Comparison of ENCODE assay signal across 10 mouse cellular contexts in the genomic region with DNA sequence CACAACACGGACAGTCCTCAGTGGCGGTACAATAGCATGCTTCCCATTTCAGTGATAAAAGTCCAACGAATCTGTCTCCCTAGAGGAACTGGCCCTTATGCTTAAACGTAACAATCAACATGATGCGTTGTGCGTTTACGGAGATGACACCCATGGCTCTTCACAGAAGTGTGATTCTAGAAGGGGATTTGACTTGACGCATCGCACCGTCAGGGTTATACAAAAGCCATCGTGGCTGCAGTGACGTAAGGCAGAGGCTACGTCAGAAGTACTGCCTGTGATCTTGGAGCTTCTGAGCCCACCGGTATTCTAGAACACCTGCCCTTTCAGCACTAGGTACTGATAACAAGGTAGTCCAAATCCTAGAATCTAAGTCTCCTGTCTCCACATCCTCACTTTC. TPM values are rescaled to one million over a fixed set of nuclear protein-coding genes. Genes with fewer than 3 reads are reported as not detected.
A peak's percentile ranks its signal among the peaks of the same experiment; 100 is the strongest.
DNase-seq lines count a peak whose midpoint lies in the region; ATAC-seq lines count a peak whose summit lies in the region.
"Had no signal": no experiment of that assay in that cellular context is flagged by ENCODE, and none has a peak within 500 bp of the region (broad histone marks: within the 10 kb centered on the region; RNA-seq: fewer than 3 reads in every experiment).

No protein-coding gene starts in this region.

- H3K27me3 ChIP-seq in forebrain, embryonic 15.5 days = no peaks in the 10 kb centered on the region
- H3K27me3 ChIP-seq in forebrain, embryonic 11.5 days (ENCODE audit: control insufficient read depth, insufficient read depth, low read length) = no peaks in the 10 kb centered on the region
- H3K27me3 ChIP-seq in lung, embryonic 15.5 days = no peaks in the 10 kb centered on the region

- H3K9me3 ChIP-seq in forebrain, embryonic 15.5 days = no peaks in the 10 kb centered on the region
- H3K9me3 ChIP-seq in forebrain, embryonic 11.5 days (ENCODE audit: control insufficient read depth, low read length) = no peaks in the 10 kb centered on the region
- no peaks in the 10 kb centered on the region for H3K9me3 ChIP-seq in lung, embryonic 15.5 days
- H3K9me3 ChIP-seq: forebrain, embryonic 10.5 days had no signal

- no peak overlapping the region for H3K27ac ChIP-seq in forebrain, embryonic 15.5 days (replicated peaks)
- H3K27ac ChIP-seq in forebrain, embryonic 11.5 days (ENCODE audit: low read depth, low read length) = no peak overlapping the region
- H3K27ac ChIP-seq in lung, embryonic 15.5 days = no peak overlapping the region
- H3K27ac ChIP-seq: forebrain, embryonic 10.5 days had no signal

- no peak overlapping the region for H3K9ac ChIP-seq in forebrain, embryonic 15.5 days (replicated peaks)
- no peak overlapping the region for H3K9ac ChIP-seq in forebrain, embryonic 11.5 days (ENCODE audit: low read length)
- no peak overlapping the region for H3K9ac ChIP-seq in lung, embryonic 15.5 days

- H3K4me2 ChIP-seq in forebrain, embryonic 15.5 days (replicated peaks) = 0 out of 2 replicates have a peak overlapping the region, but pooled peaks have one; percentile 16
- H3K4me2 ChIP-seq in forebrain, embryonic 11.5 days (ENCODE audit: low read depth, low read length, severe bottlenecking) = no peak overlapping the region
- peak overlapping the region; percentile 32; the same call in 1 of the 2 replicates for H3K4me2 ChIP-seq in lung, embryonic 15.5 days

- no peak for ATAC-seq in forebrain, embryonic 15.5 days (replicated peaks)
- ATAC-seq in forebrain, embryonic 11.5 days (replicated peaks; ENCODE audit: low FRiP score) = no peak
- no peak for ATAC-seq in lung, embryonic 15.5 days (ENCODE audit: borderline replicate concordance, extremely low read depth, low FRiP score, low TSS enrichment)
- peak; percentile 33 for ATAC-seq in granulocyte monocyte progenitor cell, adult 5-6 weeks (replicated peaks; ENCODE audit: poor library complexity, severe bottlenecking)
- ATAC-seq in megakaryocyte-erythroid progenitor cell, adult 5-6 weeks (replicated peaks; ENCODE audit: low FRiP score, low TSS enrichment, poor library complexity, severe bottlenecking) = peak; percentile 27; the same call in 1 of the 2 replicates

- WGBS in forebrain, embryonic 15.5 days = 73% methylated on average over 14 of the region's 14 CpGs
- WGBS in forebrain, embryonic 11.5 days = 71% methylated on average over 14 of the region's 14 CpGs
- 46% methylated on average over 14 of the region's 14 CpGs for WGBS in lung, embryonic 15.5 days

- peaks cover 7% of the 10 kb centered on the region; the same call in 1 of the 2 replicates for H3K4me1 ChIP-seq in forebrain, embryonic 15.5 days
- H3K4me1 ChIP-seq in forebrain, embryonic 11.5 days (replicated peaks; ENCODE audit: control insufficient read depth, insufficient read depth, low read length) = no peaks in the 10 kb centered on the region; the same call in 1 of the 2 replicates
- H3K4me1 ChIP-seq in lung, embryonic 15.5 days = peaks cover 12% of the 10 kb centered on the region; the same call in 1 of the 2 replicates

- no peaks in the 10 kb centered on the region for H3K36me3 ChIP-seq in forebrain, embryonic 15.5 days
- H3K36me3 ChIP-seq in forebrain, embryonic 11.5 days (ENCODE audit: control insufficient read depth, insufficient read depth, low read length) = no peaks in the 10 kb centered on the region
- H3K36me3 ChIP-seq in lung, embryonic 15.5 days = no peaks in the 10 kb centered on the region
- H3K36me3 ChIP-seq: forebrain, embryonic 10.5 days had no signal

- DNase-seq in forebrain, embryonic 11.5 days (ENCODE audit: low spot score) = no peak
- no peak for DNase-seq in lung, postnatal 25 days (ENCODE audit: low spot score)
- DNase-seq in urinary bladder, postnatal 10 days (ENCODE audit: low spot score) = no peak
- DNase-seq in frontal cortex, adult 2 months (ENCODE audit: extremely low spot score in 1 of 2, low spot score in 1 of 2) = no peak
- DNase-seq: kidney, adult 8-10 months had no signal

- no peak overlapping the region for H3K4me3 ChIP-seq in forebrain, embryonic 15.5 days
- no peak overlapping the region for H3K4me3 ChIP-seq in forebrain, embryonic 11.5 days (ENCODE audit: low read depth, low read length)
- H3K4me3 ChIP-seq in lung, embryonic 15.5 days = no peak overlapping the region
- H3K4me3 ChIP-seq: forebrain, embryonic 10.5 days had no signal

RNA-seq across cellular contexts. Expression of a gene that starts 8.2 kb away (rescaled TPM):
- polyA plus RNA-seq in forebrain, embryonic 15.5 days (2015; fragmentation: Nextera tagmentation; extraction: Ambion mirVana) = 4.3 and 4.8 TPM in 2 replicates
- 8.2 and 10.0 TPM in 2 replicates for polyA plus RNA-seq in forebrain, embryonic 11.5 days (2014; fragmentation: Nextera tagmentation; extraction: Ambion mirVana)
- 2.4 TPM in 2 replicates for polyA plus RNA-seq in lung, embryonic 15.5 days (2015; fragmentation: Nextera tagmentation; extraction: Ambion mirVana)
- total RNA-seq in granulocyte monocyte progenitor cell, adult 5-6 weeks (2014; fragmentation: Nextera tagmentation) = 1.6 and 3.2 TPM in 2 replicates
- 2.5 and 4.6 TPM in 2 replicates for total RNA-seq in granulocyte monocyte progenitor cell, adult 5-6 weeks (2017)
- total RNA-seq in megakaryocyte-erythroid progenitor cell, adult 5-6 weeks (2014; fragmentation: Nextera tagmentation) = 6.0 and 7.5 TPM in 2 replicates
- total RNA-seq in megakaryocyte-erythroid progenitor cell, adult 5-6 weeks (2017) = 2.0 and 4.3 TPM in 2 replicates
- polyA plus RNA-seq in frontal cortex, adult 2 months (2012; rRNA removed) = 6.9 and 8.8 TPM in 2 replicates

Comparison
In these comparisons a context has a peak if more than half of its experiments do, and no peak if none do; other contexts are left out.
1. ATAC-seq: peak in granulocyte monocyte progenitor cell, adult 5-6 weeks (single experiment) and megakaryocyte-erythroid progenitor cell, adult 5-6 weeks (single experiment); none in forebrain, embryonic 15.5 days (single experiment), forebrain, embryonic 11.5 days (single experiment) and lung, embryonic 15.5 days (single experiment).